Mouse (Mus musculus) C2C12 (cell line): ENCODE data around the gene Gpd2. TPM values are rescaled to one million over a fixed set of nuclear protein-coding genes. Genes with fewer than 3 reads are reported as not detected.

ENCODE experiments used
- H3K27me3 ChIP-seq: one replicate; pipeline ENCODE4 v1.6.1; 2011; ENCODE audit not compliant: control insufficient read depth, insufficient read depth, insufficient read length
- H3K36me3 ChIP-seq: one replicate; pipeline ENCODE4 v1.6.1; 2011; ENCODE audit not compliant: control insufficient read depth, insufficient read depth
- H3K4me3 ChIP-seq: one replicate; pipeline ENCODE4 v1.5.1; 2011; ENCODE audit warnings: mild to moderate bottlenecking, control low read depth; ENCODE audit not compliant: poor library complexity, insufficient read depth, severe bottlenecking
- H3K79me2 ChIP-seq: one replicate; pipeline ENCODE4 v1.6.1; 2011; ENCODE audit not compliant: control insufficient read depth, insufficient read depth
- H3K79me3 ChIP-seq: one replicate; pipeline ENCODE4 v1.6.1; 2011; ENCODE audit warnings: low read depth, control low read depth
- H3ac ChIP-seq: one replicate; pipeline ENCODE3; 2011; ENCODE audit warnings: low read depth; ENCODE audit not compliant: control insufficient read depth, insufficient read length
- CEBPB ChIP-seq: IDR thresholded peaks from one replicate; pipeline ENCODE4 v1.6.1; 2011; ENCODE audit warnings: low read depth, mild to moderate bottlenecking, control low read depth, moderate library complexity
- CTCF ChIP-seq: IDR thresholded peaks from one replicate; pipeline ENCODE4 v1.5.1; 2011; ENCODE audit not compliant: control insufficient read depth, insufficient read depth, insufficient read length
- FOSL1 ChIP-seq: IDR thresholded peaks from one replicate; pipeline ENCODE4 v1.8.0; 2011; ENCODE audit warnings: mild to moderate bottlenecking, low read length; ENCODE audit not compliant: poor library complexity, insufficient read depth, severe bottlenecking
- MAX ChIP-seq: IDR thresholded peaks from one replicate; pipeline ENCODE4 v1.6.1; 2011; ENCODE audit warnings: mild to moderate bottlenecking, control low read depth
- MYOD1 ChIP-seq: IDR thresholded peaks from one replicate; pipeline ENCODE4 v1.6.1; 2011; ENCODE audit warnings: low read depth; ENCODE audit not compliant: control insufficient read depth, insufficient read length
- MYOG ChIP-seq: IDR thresholded peaks from one replicate; pipeline ENCODE4 v1.6.1; 2011; ENCODE audit not compliant: control insufficient read depth, insufficient read length; ENCODE audit errors: extremely low read depth
- USF1 ChIP-seq: IDR thresholded peaks from one replicate; pipeline ENCODE4 v1.6.1; 2011; ENCODE audit warnings: low read depth, mild to moderate bottlenecking, control low read depth, moderate library complexity
- polyA plus RNA-seq: library from polyadenylated mRNA; unstranded; fragments of >200 nt; fragmentation: generic; extraction: Trizol; gene quantifications from one replicate; pipeline ENCODE4 v1.2.1, GENCODE M21; 2012; ENCODE audit warnings: missing spikeins

Gpd2 gene
- polyA plus RNA-seq, 1 experiment, result 23.8 TPM

- TF ChIP-seq CTCF (no peak), USF1 (no peak), MAX (no peak), MYOG (no peak), CEBPB (no peak), MYOD1 (no peak), FOSL1 (no peak)
- peaks cover 10% of the 10 kb centered on the region for H3K27me3 ChIP-seq
Observed at GRCm38 (mm10) chr2:57397727-57398126, 160.3 kb downstream of the Gpd2 start.

GRCm38 (mm10) chr2:57407414-57408019, 170.1 kb downstream of the Gpd2 start:
- Histone ChIP-seq H3K36me3 (no peaks in the 10 kb centered on the region), H3K79me3 (no peaks in the 10 kb centered on the region), H3K79me2 (no peaks in the 10 kb centered on the region), H3ac (no peak overlapping the region), H3K4me3 (no peak overlapping the region), H3K27me3 (no peaks in the 10 kb centered on the region)
- TF ChIP-seq MYOG (no peak), FOSL1 (no peak), MAX (no peak), CEBPB (no peak), USF1 (no peak), MYOD1 (no peak), CTCF (no peak)

More at GRCm38 (mm10) chr2:57397727-57398126, 160.3 kb downstream of the Gpd2 start:
- Histone ChIP-seq H3K79me2 (no peaks in the 10 kb centered on the region), H3ac (no peak overlapping the region), H3K36me3 (no peaks in the 10 kb centered on the region), H3K79me3 (no peaks in the 10 kb centered on the region), H3K4me3 (no peak overlapping the region)

DNA sequence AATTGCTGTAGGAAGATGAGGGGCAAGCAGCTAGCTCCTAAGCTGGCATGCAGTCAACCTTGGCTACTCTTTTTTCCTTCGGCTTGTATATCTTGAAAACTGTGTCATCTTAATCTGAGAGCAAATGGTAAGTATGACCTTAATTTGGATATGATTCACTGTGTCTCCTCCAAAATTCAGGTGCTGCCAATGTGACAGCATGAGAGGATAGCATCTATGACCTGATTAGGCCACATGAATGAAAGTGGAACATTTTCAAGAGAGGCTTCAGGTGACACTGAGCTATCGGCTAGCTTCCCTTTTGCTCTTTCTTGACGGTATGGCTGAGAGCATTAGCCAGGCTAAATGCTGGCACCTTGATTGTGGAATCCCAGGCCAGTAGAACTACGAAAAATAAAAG, 171.0 kb downstream of the Gpd2 start:
- Histone ChIP-seq H3K79me3 (no peaks in the 10 kb centered on the region), H3K79me2 (no peaks in the 10 kb centered on the region), H3ac (no peak overlapping the region), H3K27me3 (no peaks in the 10 kb centered on the region), H3K4me3 (no peak overlapping the region), H3K36me3 (no peaks in the 10 kb centered on the region)
- TF ChIP-seq MAX (no peak), CEBPB (no peak), CTCF (no peak), USF1 (no peak), MYOD1 (no peak), FOSL1 (no peak)

GRCm38 (mm10) chr2:57411551-57411950, 174.1 kb downstream of the Gpd2 start:
- H3K79me3 ChIP-seq, result no peaks in the 10 kb centered on the region
- no peaks in the 10 kb centered on the region for H3K36me3 ChIP-seq

GRCm38 (mm10) chr2:57414550-57415160, 177.2 kb downstream of the Gpd2 start:
- Histone ChIP-seq H3K27me3 (no peaks in the 10 kb centered on the region), H3ac (no peak overlapping the region), H3K36me3 (no peaks in the 10 kb centered on the region), H3K79me2 (no peaks in the 10 kb centered on the region), H3K4me3 (no peak overlapping the region), H3K79me3 (no peaks in the 10 kb centered on the region)
- TF ChIP-seq CEBPB (no peak), USF1 (no peak), MYOG (no peak), MAX (no peak), CTCF (no peak), MYOD1 (no peak), FOSL1 (no peak)

More at GRCm38 (mm10) chr2:57411551-57411950, 174.1 kb downstream of the Gpd2 start:
- no peak overlapping the region for H3ac ChIP-seq
- H3K27me3 ChIP-seq, result no peaks in the 10 kb centered on the region
- H3K79me2 ChIP-seq, result no peaks in the 10 kb centered on the region
- H3K4me3 ChIP-seq, result no peak overlapping the region
- TF ChIP-seq CTCF (no peak), USF1 (no peak), MYOD1 (no peak), MAX (no peak), MYOG (no peak), FOSL1 (no peak), CEBPB (no peak)
